Mouse (Mus musculus) kidney, postnatal 0 days (tissue): ENCODE measurements around the gene Tmem199. TPM values are rescaled to one million over a fixed set of nuclear protein-coding genes. Genes with fewer than 3 reads are reported as not detected.
"Not testable (repeated sequence)": the region's sequence is repeated elsewhere in the genome, so short reads cannot be mapped to it uniquely, and the experiment has no call there.

ENCODE experiments used
- ATAC-seq: fragments of 200-750 bp; cut with Nextera tagmentation; replicated peaks from 2 replicates; pipeline ENCODE4 v1.8.0; 2017; ENCODE audit warnings: low read depth, moderate number of reproducible peaks, moderate TSS enrichment, moderate library complexity; ENCODE audit not compliant: low FRiP score
- DNase-seq: peaks from one replicate; pipeline ENCODE4 v3.0.0-alpha.2; 2016; ENCODE audit warnings: low spot score
- H3K27ac ChIP-seq: fragments of 300-500 bp; sonication (generic); 2 replicates; pipeline ENCODE4 v1.5.1; 2014; ENCODE audit warnings: mild to moderate bottlenecking
- H3K27me3 ChIP-seq: fragments of 300-500 bp; sonication (generic); 2 replicates; pipeline ENCODE4 v1.6.1; 2014; ENCODE audit warnings: low read length, mixed read lengths; ENCODE audit not compliant: insufficient read depth
- H3K36me3 ChIP-seq: fragments of 300-500 bp; sonication (generic); 2 replicates; pipeline ENCODE4 v1.6.1; 2014; ENCODE audit warnings: low read length, mixed read lengths; ENCODE audit not compliant: insufficient read depth
- H3K4me1 ChIP-seq: fragments of 300-500 bp; sonication (generic); replicated peaks from 2 replicates; pipeline ENCODE4 v1.6.1; 2014; ENCODE audit warnings: antibody characterized with exemption, low read length, mixed read lengths; ENCODE audit not compliant: insufficient read depth
- H3K4me2 ChIP-seq: fragments of 300-500 bp; sonication (generic); 2 replicates; pipeline ENCODE4 v1.6.1; 2014; ENCODE audit warnings: mild to moderate bottlenecking, low read length, moderate library complexity, mixed read lengths
- H3K4me3 ChIP-seq: fragments of 300-500 bp; sonication (generic); replicated peaks from 2 replicates; pipeline ENCODE4 v1.5.1; 2014; ENCODE audit warnings: low read depth, low read length
- H3K9ac ChIP-seq: fragments of 300-500 bp; sonication (generic); 2 replicates; pipeline ENCODE4 v1.6.1; 2014; ENCODE audit warnings: low read depth, low read length
- H3K9me3 ChIP-seq: fragments of 300-500 bp; sonication (generic); replicated peaks from 2 replicates; pipeline ENCODE4 v1.6.1; 2016; ENCODE audit warnings: low read length, inconsistent platforms, mixed read lengths
- CTCF ChIP-seq: IDR thresholded peaks from 2 replicates; pipeline ENCODE4 v1.5.1; 2016; ENCODE audit warnings: antibody characterized with exemption, low read depth, mild to moderate bottlenecking, moderate library complexity
- WGBS: fragments of 180-500 bp; shearing (Covaris S2); extraction: QIAGEN DNeasy Blood & Tissue Kit; methylation state at CpG from one replicate; pipeline ENCODE4 v1.1.7; 2014; 5-methylcytosine and 5-hydroxymethylcytosine counted together
- polyA plus RNA-seq: library from polyadenylated mRNA; unstranded; fragments of >200 nt; fragmentation: Nextera tagmentation; extraction: Ambion mirVana; gene quantifications from 2 replicates; pipeline ENCODE4 v1.2.1, GENCODE M21; 2015

Gene Tmem199
- polyA plus RNA-seq, 1 experiment from 2014 or later, result 56.0 TPM

DNA sequence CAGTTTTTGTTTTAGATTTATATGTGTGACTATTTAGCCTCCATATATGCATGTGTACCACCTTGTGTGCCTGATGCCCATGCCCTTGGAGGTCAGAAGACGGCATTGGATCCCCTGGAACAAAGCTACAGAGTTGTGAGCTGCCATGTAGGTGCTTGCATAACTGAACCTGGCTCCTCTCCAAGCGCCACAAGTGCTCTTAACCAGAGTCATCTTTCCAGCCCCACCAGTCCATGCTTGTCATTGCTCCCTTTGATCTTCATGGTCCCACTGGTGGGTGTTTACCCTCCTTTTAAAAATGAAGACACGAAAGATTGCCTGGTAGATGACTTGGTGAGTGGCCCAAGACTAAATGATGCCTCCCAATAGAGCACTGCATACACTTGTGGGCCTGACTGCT lies 28.4 kb upstream of the Tmem199 start:
- Histone ChIP-seq H3K4me1 (peaks cover 8% of the 10 kb centered on the region), H3K27me3 (no peaks in the 10 kb centered on the region), H3K4me3 (no peak overlapping the region), H3K9me3 (no peaks in the 10 kb centered on the region), H3K27ac (no peak overlapping the region), H3K36me3 (peaks cover 15% of the 10 kb centered on the region; the same call in 1 of the 2 replicates), H3K4me2 (no peak overlapping the region), H3K9ac (no peak overlapping the region)
- no peak for DNase-seq
- no peak for ATAC-seq
- 80% methylated on average over 3 of the region's 3 CpGs for WGBS
- TF ChIP-seq CTCF, result no peak

DNA sequence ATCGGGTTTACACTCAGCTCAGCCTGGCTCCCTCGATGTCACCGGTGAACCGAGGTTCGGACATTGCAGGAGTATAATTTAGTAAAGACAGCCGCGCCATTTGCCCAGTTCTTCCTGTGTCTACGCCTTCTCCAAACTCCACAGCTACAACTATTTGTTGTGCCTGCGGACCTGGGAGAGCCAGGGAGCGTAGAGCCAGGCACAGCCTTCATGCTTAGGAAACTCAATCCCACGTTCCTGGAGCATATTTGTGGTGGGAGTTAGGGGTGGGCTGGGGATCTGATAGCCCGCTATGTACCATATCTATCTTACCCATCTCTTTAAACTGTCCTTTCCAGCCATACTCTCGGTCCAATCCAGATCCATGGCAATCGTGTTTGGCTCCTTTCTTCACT lies 24.7 kb upstream of the Tmem199 start:
- ATAC-seq, result peak; percentile 0; the same call in 1 of the 2 replicates
- 0% methylated on average over 14 of the region's 14 CpGs for WGBS

DNA sequence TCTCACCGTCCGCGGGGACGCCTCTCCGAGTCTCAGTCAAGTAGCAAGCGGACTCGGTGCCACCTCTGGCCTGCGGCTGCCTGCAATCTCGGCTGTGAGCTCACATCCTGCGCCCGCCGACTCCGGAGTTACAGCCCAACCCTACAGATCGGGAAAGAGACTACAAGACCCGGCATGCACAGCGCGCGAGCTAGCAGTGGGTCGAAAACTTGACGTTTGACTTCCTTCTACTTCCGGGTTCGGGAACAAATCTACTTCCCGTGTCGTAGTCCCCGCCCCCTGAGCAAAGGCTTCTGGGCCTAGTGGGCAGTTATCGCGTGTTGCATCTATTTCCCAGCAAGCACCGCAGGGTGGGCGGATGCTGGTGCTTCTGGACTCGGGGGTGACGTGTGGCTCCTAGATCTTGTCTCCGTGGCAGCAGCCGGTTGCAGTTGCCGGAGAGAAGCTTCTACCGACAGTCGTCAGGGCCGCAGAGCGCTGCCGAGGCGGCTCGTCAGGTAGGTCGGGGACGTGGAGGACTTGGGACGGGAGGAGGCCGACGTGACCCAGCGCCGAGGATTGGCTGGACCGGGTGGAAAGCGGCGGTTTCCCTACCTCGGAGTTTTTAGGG lies 24.2 kb upstream of the Tmem199 start, which contains the start of the genes Tnfaip1 and Ift20:
Gene Tnfaip1 (minus strand): TSS at position 253 of the 610 bp plus-strand sequence.
Gene Ift20 (plus strand): TSS at position 282 of the 610 bp plus-strand sequence.
- H3K27me3 ChIP-seq, result no peaks in the 10 kb centered on the region
- H3K27ac ChIP-seq, result peak within 1 kb of the TSS; percentile 89
- peak within 1 kb of the TSS; percentile 68 for H3K4me3 ChIP-seq
- no peaks in the 10 kb centered on the region for H3K9me3 ChIP-seq
- DNase-seq (peak; percentile 100), ATAC-seq (peak; percentile 96)
- under 1% methylated on average over 52 of the region's 52 CpGs for WGBS
- 0 out of 2 replicates have a peak, but pooled peaks cover 6% of the 10 kb centered on the region for H3K36me3 ChIP-seq
- TF ChIP-seq CTCF, result 0 out of 2 replicates have a peak, but pooled peaks have one; percentile 1
- H3K4me2 ChIP-seq, result peak within 1 kb of the TSS; percentile 68
- H3K4me1 ChIP-seq, result peaks cover 15% of the 10 kb centered on the region
- peak within 1 kb of the TSS; percentile 84 for H3K9ac ChIP-seq

More for the DNA sequence above, 24.7 kb upstream of the Tmem199 start:
- DNase-seq, result peak; percentile 51
- Histone ChIP-seq H3K4me1 (peaks cover 15% of the 10 kb centered on the region), H3K9ac (peak overlapping the region; percentile 84), H3K27me3 (no peaks in the 10 kb centered on the region), H3K4me3 (peak overlapping the region; percentile 68), H3K9me3 (no peaks in the 10 kb centered on the region), H3K27ac (peak overlapping the region; percentile 84), H3K36me3 (0 out of 2 replicates have a peak, but pooled peaks cover 6% of the 10 kb centered on the region), H3K4me2 (peak overlapping the region; percentile 64)
- TF ChIP-seq CTCF, result no peak

DNA sequence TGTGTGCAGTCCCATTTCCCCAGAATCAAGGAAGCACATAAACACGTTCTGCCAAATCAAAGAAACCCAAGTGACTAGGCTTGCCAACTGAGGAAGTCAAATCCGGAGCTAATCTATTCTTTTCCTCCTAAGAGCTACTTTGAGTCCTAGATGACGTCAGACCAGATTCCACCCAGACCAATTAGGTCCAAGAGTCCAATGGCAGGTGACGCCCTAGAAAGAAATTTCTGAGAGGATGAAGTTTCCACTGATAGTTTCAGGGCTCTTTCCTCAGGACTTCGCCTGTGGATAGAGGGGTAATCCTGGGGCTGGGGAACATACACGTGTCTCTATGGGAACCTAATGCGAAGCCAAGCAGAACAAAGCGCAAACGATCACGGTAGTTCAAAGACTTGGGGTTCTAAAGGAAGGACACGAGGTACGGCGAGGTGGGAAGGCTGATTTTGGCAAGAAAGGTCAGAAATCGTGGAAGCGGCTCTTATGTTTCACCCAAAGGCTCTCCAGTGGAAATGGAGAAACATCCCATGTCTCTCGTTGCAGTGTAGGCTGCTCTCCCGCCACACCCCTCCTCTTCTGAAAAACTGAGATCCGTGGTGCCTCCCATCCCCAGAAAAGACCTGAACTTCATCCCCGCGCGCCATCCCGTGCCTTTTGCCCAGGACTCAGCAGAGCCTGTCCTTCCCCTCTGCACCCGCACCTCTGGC lies 23.6 kb upstream of the Tmem199 start:
- TF ChIP-seq CTCF, result no peak
- H3K9ac ChIP-seq, result peak overlapping the region; percentile 84
- no peaks in the 10 kb centered on the region for H3K27me3 ChIP-seq
- peak overlapping the region; percentile 89 for H3K27ac ChIP-seq
- H3K4me1 ChIP-seq, result peaks cover 15% of the 10 kb centered on the region
- ATAC-seq (no peak), DNase-seq (peak; percentile 89)
- H3K4me3 ChIP-seq, result peak overlapping the region; percentile 68
- 0 out of 2 replicates have a peak, but pooled peaks cover 3% of the 10 kb centered on the region for H3K36me3 ChIP-seq
- WGBS, result under 1% methylated on average over 23 of the region's 23 CpGs
- H3K9me3 ChIP-seq, result no peaks in the 10 kb centered on the region
- H3K4me2 ChIP-seq, result peak overlapping the region; percentile 68

DNA sequence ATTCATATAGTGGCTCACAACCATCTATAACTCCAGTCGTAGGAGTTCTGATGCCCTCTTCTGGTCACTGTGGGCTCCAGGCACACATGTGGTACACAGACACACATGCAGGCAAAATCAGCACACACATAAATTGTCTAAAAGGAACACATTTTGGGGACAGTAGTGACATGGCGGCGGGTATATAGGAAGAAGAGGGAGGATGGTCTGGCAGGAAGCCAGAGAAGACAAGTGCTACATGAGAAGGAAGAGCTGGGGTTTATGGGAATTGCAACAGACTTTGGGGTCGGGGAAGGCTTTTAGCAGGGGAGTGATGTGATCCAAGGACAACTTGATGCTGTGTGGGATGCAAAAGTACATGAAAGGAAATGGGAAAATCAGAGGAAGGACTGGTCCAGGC lies 22.5 kb upstream of the Tmem199 start:
- Histone ChIP-seq H3K36me3 (peaks cover 6% of the 10 kb centered on the region; the same call in 1 of the 2 replicates), H3K4me3 (peak overlapping the region; percentile 68), H3K9me3 (no peaks in the 10 kb centered on the region), H3K9ac (no peak overlapping the region), H3K4me2 (peak overlapping the region; percentile 68), H3K4me1 (peaks cover 19% of the 10 kb centered on the region), H3K27ac (no peak overlapping the region), H3K27me3 (no peaks in the 10 kb centered on the region)
- TF ChIP-seq CTCF, result peak; percentile 33; the same call in 1 of the 2 replicates
- DNase-seq (no peak), ATAC-seq (no peak)
- 75% methylated on average over 4 of the region's 4 CpGs for WGBS

DNA sequence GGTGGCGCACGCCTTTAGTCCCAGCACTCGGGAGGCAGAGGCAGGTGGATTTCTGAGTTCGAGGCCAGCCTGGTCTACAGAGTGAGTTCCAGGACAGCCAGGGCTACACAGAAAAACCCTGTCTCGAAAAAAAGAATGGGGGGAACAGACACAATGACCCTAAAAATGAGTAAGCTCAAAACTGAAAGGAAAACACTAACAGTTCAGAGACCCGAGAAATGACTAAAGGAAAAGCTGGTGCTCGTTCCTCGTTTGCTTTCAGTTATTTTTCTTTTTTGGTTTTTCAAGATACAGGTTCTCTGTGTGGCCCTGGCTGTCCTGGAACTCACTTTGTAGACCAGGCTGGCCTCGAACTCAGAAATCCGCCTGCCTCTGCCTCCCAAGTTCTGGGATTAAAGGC lies 19.5 kb upstream of the Tmem199 start:
- H3K27me3 ChIP-seq, H3K9ac ChIP-seq, DNase-seq, H3K9me3 ChIP-seq, H3K4me3 ChIP-seq, ATAC-seq: not testable (repeated sequence)
- WGBS, result 90% methylated on average over 10 of the region's 10 CpGs
- Histone ChIP-seq H3K4me2 (peak overlapping the region; percentile 2; the same call in 1 of the 2 replicates), H3K4me1 (peaks cover 15% of the 10 kb centered on the region; the same call in 1 of the 2 replicates), H3K36me3 (peaks cover 29% of the 10 kb centered on the region), H3K27ac (peak overlapping the region; percentile 67)
